Mouse (Mus musculus) limb, embryonic 11.5 days (tissue): ENCODE data around the gene Upk1a. TPM values are rescaled to one million over a fixed set of nuclear protein-coding genes. Genes with fewer than 3 reads are reported as not detected.

Experiments
- ATAC-seq: fragments of 200-750 bp; cut with Nextera tagmentation; 2 replicates; pipeline ENCODE4 v1.8.0; 2017; ENCODE audit warnings: low read depth; ENCODE audit not compliant: insufficient number of reproducible peaks, low FRiP score, low TSS enrichment
- DNase-seq: peaks from one replicate; pipeline ENCODE4 v3.0.0-alpha.2; 2015; ENCODE audit warnings: low spot score
- H3K27ac ChIP-seq: fragments of 300-500 bp; sonication (generic); replicated peaks from 2 replicates; pipeline ENCODE4 v1.5.1; 2014; ENCODE audit warnings: low read depth, mild to moderate bottlenecking, low read length
- H3K27me3 ChIP-seq: fragments of 300-500 bp; sonication (generic); 2 replicates; pipeline ENCODE4 v1.6.1; 2014; ENCODE audit warnings: mild to moderate bottlenecking, low read length, mixed read lengths; ENCODE audit not compliant: control insufficient read depth, insufficient read depth
- H3K36me3 ChIP-seq: fragments of 300-500 bp; sonication (generic); 2 replicates; pipeline ENCODE4 v1.6.1; 2014; ENCODE audit warnings: mild to moderate bottlenecking, low read length, moderate library complexity, mixed read lengths; ENCODE audit not compliant: control insufficient read depth, insufficient read depth
- H3K4me1 ChIP-seq: fragments of 300-500 bp; sonication (generic); 2 replicates; pipeline ENCODE4 v1.6.1; 2014; ENCODE audit warnings: low read length, mixed read lengths; ENCODE audit not compliant: control insufficient read depth, insufficient read depth
- H3K4me2 ChIP-seq: fragments of 300-500 bp; sonication (generic); 2 replicates; pipeline ENCODE4 v1.6.1; 2014; ENCODE audit warnings: low read depth, mild to moderate bottlenecking, moderate library complexity; ENCODE audit not compliant: severe bottlenecking
- H3K4me3 ChIP-seq: fragments of 300-500 bp; sonication (generic); 2 replicates; pipeline ENCODE4 v1.5.1; 2014; ENCODE audit warnings: low read depth, low read length
- H3K9ac ChIP-seq: fragments of 300-500 bp; sonication (generic); 2 replicates; pipeline ENCODE4 v1.6.1; 2014; ENCODE audit warnings: mild to moderate bottlenecking, low read length
- H3K9me3 ChIP-seq: fragments of 300-500 bp; sonication (generic); 2 replicates; pipeline ENCODE4 v1.6.1; 2016; ENCODE audit warnings: low read length; ENCODE audit not compliant: control insufficient read depth
- WGBS: fragments of 180-500 bp; shearing (Covaris S2); extraction: QIAGEN DNeasy Blood & Tissue Kit; methylation state at CpG from one replicate; pipeline ENCODE4 v1.1.7; 2014; 5-methylcytosine and 5-hydroxymethylcytosine counted together
- polyA plus RNA-seq: library from polyadenylated mRNA; unstranded; fragments of >200 nt; fragmentation: Nextera tagmentation; extraction: Ambion mirVana; gene quantifications from 2 replicates; pipeline ENCODE4 v1.2.1, GENCODE M21; 2014

Upk1a gene
- polyA plus RNA-seq, 1 experiment from 2014 or later = 3.6 TPM

- 28% methylated on average over 40 of the region's 40 CpGs for WGBS
These were observed 23.0 kb downstream of the Upk1a start for GRCm38 (mm10) chr7:30589435-30590301.

DNA sequence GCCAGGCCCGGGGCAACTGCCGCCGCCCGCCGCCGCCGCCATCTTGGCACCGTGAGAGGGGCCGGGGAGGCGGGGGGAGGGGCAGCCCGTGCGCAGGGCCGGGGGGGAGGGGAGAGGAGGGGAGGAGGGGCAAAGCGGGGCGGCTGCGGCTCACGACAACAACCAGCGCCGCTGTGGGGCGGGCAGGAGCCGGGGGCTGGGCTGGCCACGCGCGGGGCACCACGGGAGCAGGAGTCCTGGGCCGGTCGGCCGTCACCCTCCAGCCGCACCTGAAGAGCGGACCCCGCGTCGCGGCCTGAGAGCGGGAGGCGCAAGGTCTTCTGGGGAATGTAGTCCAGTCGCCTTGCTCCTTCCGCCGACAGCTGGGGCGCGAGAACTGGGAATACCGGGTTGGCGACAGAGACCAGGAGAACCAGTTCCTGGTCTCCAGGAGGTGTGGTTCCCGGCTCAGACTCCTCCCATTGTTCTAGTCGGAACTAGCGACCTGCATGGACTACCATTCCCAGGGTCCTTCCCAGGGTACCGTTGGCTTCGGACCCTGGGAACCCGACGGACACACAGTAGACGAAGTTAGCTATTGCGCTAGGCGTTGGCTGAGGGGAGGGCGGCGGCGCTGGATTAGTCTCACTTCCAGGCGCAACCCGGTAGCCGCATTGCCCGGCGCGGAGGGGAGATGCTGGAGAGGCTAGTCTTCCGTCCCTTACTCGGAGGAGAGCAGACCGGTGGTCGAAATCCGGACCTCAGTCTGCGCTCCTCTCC, 23.8 kb downstream of the Upk1a start, which contains the start of gene Kmt2b:
TSS of gene Kmt2b (minus strand) at position 51 of the 759 bp plus-strand sequence.
- DNase-seq = peak; percentile 97
- peak within 1 kb of the TSS; percentile 84 for H3K4me2 ChIP-seq
- WGBS = under 1% methylated on average over 48 of the region's 68 CpGs

More at GRCm38 (mm10) chr7:30589435-30590301, 23.0 kb downstream of the Upk1a start:
- H3K9ac ChIP-seq = peak overlapping the region; percentile 45
- peak; percentile 93 for DNase-seq
- peak; percentile 65 for ATAC-seq
- H3K27me3 ChIP-seq = no peaks in the 10 kb centered on the region
- H3K4me1 ChIP-seq = peaks cover 11% of the 10 kb centered on the region
- H3K9me3 ChIP-seq = no peaks in the 10 kb centered on the region
- peak overlapping the region; percentile 84 for H3K4me3 ChIP-seq
- 0 out of 2 replicates have a peak overlapping the region, but pooled peaks have one; percentile 91 for H3K27ac ChIP-seq
- peaks cover 15% of the 10 kb centered on the region for H3K36me3 ChIP-seq
- peak overlapping the region; percentile 55 for H3K4me2 ChIP-seq

GRCm38 (mm10) chr7:30587842-30588667, 24.6 kb downstream of the Upk1a start:
- no peaks in the 10 kb centered on the region for H3K9me3 ChIP-seq
- peak overlapping the region; percentile 91 for H3K27ac ChIP-seq
- ATAC-seq (peak; percentile 22; the same call in 1 of the 2 replicates), DNase-seq (peak; percentile 58)
- no peaks in the 10 kb centered on the region for H3K27me3 ChIP-seq
- peak overlapping the region; percentile 92 for H3K9ac ChIP-seq
- peaks cover 24% of the 10 kb centered on the region for H3K36me3 ChIP-seq
- H3K4me3 ChIP-seq = peak overlapping the region; percentile 84
- under 1% methylated on average over 61 of the region's 67 CpGs for WGBS
- H3K4me2 ChIP-seq = peak overlapping the region; percentile 84
- peaks cover 11% of the 10 kb centered on the region for H3K4me1 ChIP-seq

More for the DNA sequence above, 23.8 kb downstream of the Upk1a start, which contains the start of gene Kmt2b:
- Histone ChIP-seq H3K36me3 (peaks cover 17% of the 10 kb centered on the region), H3K9ac (peak within 1 kb of the TSS; percentile 92), H3K27me3 (no peaks in the 10 kb centered on the region), H3K4me3 (peak within 1 kb of the TSS; percentile 84), H3K9me3 (no peaks in the 10 kb centered on the region), H3K4me1 (peaks cover 11% of the 10 kb centered on the region), H3K27ac (peak within 1 kb of the TSS; percentile 91)
- peak; percentile 95 for ATAC-seq

- 92% methylated on average over 28 of the region's 28 CpGs for WGBS
These were observed 26.1 kb downstream of the Upk1a start for GRCm38 (mm10) chr7:30586455-30587020.

DNA sequence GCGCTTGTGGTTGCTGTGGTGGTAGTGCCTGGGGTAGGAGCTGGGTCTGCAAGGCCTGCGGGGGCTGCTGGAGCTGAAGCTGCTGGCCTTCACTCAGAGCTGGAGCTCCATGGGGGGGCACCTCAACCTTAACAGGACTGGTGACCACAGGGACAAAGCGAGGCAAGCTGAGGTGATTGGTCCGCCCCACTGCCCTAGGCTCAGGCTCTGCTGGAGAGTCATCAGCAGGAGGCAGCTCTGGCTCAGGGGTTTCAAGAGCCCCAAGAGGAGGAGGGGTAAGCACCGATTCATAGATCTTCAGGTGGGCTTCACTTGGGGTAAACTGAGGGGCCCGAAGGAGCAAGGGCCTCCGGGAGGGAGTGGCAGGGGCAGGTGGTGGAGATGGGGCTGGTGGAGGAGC, 27.5 kb downstream of the Upk1a start:
- Histone ChIP-seq H3K27ac (no peak overlapping the region), H3K9me3 (no peaks in the 10 kb centered on the region), H3K9ac (no peak overlapping the region), H3K4me3 (no peak overlapping the region; the same call in 1 of the 2 replicates), H3K36me3 (peaks cover 44% of the 10 kb centered on the region), H3K4me1 (peaks cover 11% of the 10 kb centered on the region), H3K27me3 (no peaks in the 10 kb centered on the region), H3K4me2 (no peak overlapping the region)
- DNase-seq (no peak), ATAC-seq (no peak)
- WGBS = 93% methylated on average over 7 of the region's 7 CpGs

More at GRCm38 (mm10) chr7:30586455-30587020, 26.1 kb downstream of the Upk1a start:
- H3K4me1 ChIP-seq = peaks cover 11% of the 10 kb centered on the region
- 0 out of 2 replicates have a peak overlapping the region, but pooled peaks have one; percentile 6 for H3K4me3 ChIP-seq
- no peak overlapping the region for H3K4me2 ChIP-seq
- H3K27ac ChIP-seq = no peak overlapping the region
- no peaks in the 10 kb centered on the region for H3K9me3 ChIP-seq
- no peak overlapping the region for H3K9ac ChIP-seq
- DNase-seq (no peak), ATAC-seq (no peak)
- peaks cover 35% of the 10 kb centered on the region for H3K36me3 ChIP-seq
- no peaks in the 10 kb centered on the region for H3K27me3 ChIP-seq

GRCm38 (mm10) chr7:30584339-30584738, 28.3 kb downstream of the Upk1a start:
- H3K27me3 ChIP-seq = no peaks in the 10 kb centered on the region
- H3K4me1 ChIP-seq = peaks cover 6% of the 10 kb centered on the region
- H3K4me2 ChIP-seq = no peak overlapping the region
- no peak overlapping the region for H3K4me3 ChIP-seq
- no peak overlapping the region for H3K9ac ChIP-seq
- ATAC-seq = no peak
- no peak for DNase-seq
- H3K36me3 ChIP-seq = peaks cover 51% of the 10 kb centered on the region
- no peaks in the 10 kb centered on the region for H3K9me3 ChIP-seq
- WGBS = 94% methylated on average over 10 of the region's 10 CpGs
- H3K27ac ChIP-seq = no peak overlapping the region

DNA sequence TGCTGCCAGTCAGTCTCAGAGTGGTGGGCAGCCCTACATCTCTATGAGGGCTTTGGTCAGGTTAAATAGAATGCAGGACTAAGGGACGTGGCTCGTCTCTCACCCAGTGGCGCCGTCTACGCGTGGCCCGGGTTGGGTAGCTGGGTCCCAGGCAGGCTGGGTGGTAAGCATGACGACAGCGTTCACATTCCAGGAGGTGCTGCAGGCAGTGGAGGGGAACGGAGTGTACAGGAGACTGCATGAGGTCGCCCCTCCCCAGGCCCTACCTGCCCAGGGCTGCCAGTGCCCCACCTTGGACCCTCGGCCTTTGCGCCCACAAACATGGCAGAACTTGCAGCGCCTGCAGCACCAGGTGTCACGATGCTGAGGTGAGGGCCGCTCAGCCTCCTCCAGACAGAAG, 31.1 kb downstream of the Upk1a start:
- DNase-seq = no peak
- 95% methylated on average over 16 of the region's 16 CpGs for WGBS
- H3K27ac ChIP-seq = no peak overlapping the region
- no peak overlapping the region for H3K4me2 ChIP-seq
- H3K27me3 ChIP-seq = no peaks in the 10 kb centered on the region
- H3K4me3 ChIP-seq = no peak overlapping the region
- no peak overlapping the region for H3K9ac ChIP-seq
- no peak for ATAC-seq
- peaks cover 68% of the 10 kb centered on the region for H3K36me3 ChIP-seq
- H3K4me1 ChIP-seq = no peaks in the 10 kb centered on the region
- H3K9me3 ChIP-seq = no peaks in the 10 kb centered on the region
